Mouse (Mus musculus): ENCODE data around the gene Tmem171.

Gene Tmem171

GRCm38 (mm10) chr13:98693316-98693715 is 1.3 kb downstream of the Tmem171 start:
- CTCF ChIA-PET = no interaction called here

- CTCF ChIA-PET = no interaction called here
Observed at GRCm38 (mm10) chr13:98691956-98692515, 2.6 kb downstream of the Tmem171 start.

GRCm38 (mm10) chr13:98690886-98691285 is 3.7 kb downstream of the Tmem171 start:
- CTCF ChIA-PET = no interaction called here

GRCm38 (mm10) chr13:98689605-98690290 is 4.9 kb downstream of the Tmem171 start:
- CTCF ChIA-PET = no interaction called here

- CTCF ChIA-PET = no interaction called here
Observed at GRCm38 (mm10) chr13:98687931-98688330, 6.7 kb downstream of the Tmem171 start.

GRCm38 (mm10) chr13:98684144-98684900 is 10.3 kb downstream of the Tmem171 start:
- CTCF ChIA-PET = no interaction called here

GRCm38 (mm10) chr13:98683412-98683811 is 11.2 kb downstream of the Tmem171 start:
- CTCF ChIA-PET = no interaction called here

- CTCF ChIA-PET = no interaction called here
Observed at GRCm38 (mm10) chr13:98680470-98681060, 14.1 kb downstream of the Tmem171 start.

GRCm38 (mm10) chr13:98679631-98680041 is 15.0 kb downstream of the Tmem171 start:
- CTCF ChIA-PET = no interaction called here

- CTCF ChIA-PET = no interaction called here
Observed at GRCm38 (mm10) chr13:98679230-98679629, 15.4 kb downstream of the Tmem171 start.

GRCm38 (mm10) chr13:98673922-98674321 is 20.7 kb downstream of the Tmem171 start:
- CTCF ChIA-PET = no interaction called here

GRCm38 (mm10) chr13:98669296-98669695 is 25.3 kb downstream of the Tmem171 start:
- CTCF ChIA-PET = no interaction called here

GRCm38 (mm10) chr13:98667316-98667715 is 27.3 kb downstream of the Tmem171 start:
- CTCF ChIA-PET = interaction anchor here (0.6 kb wide), 1 partner anchor 307 kb away, joined by 4 read pairs; no protein-coding TSS in a partner anchor

- CTCF ChIA-PET = no interaction called here
Observed at GRCm38 (mm10) chr13:98665240-98665639, 29.4 kb downstream of the Tmem171 start.

- CTCF ChIA-PET = no interaction called here
Observed at GRCm38 (mm10) chr13:98662173-98662675, 32.4 kb downstream of the Tmem171 start.

- CTCF ChIA-PET = no interaction called here
Observed at GRCm38 (mm10) chr13:98656034-98656471, 38.6 kb downstream of the Tmem171 start.

GRCm38 (mm10) chr13:98655346-98655745 is 39.3 kb downstream of the Tmem171 start:
- CTCF ChIA-PET = no interaction called here

GRCm38 (mm10) chr13:98654129-98654939 is 40.3 kb downstream of the Tmem171 start:
- CTCF ChIA-PET = no interaction called here

- CTCF ChIA-PET = no interaction called here
Observed at GRCm38 (mm10) chr13:98652194-98652593, 42.4 kb downstream of the Tmem171 start.

GRCm38 (mm10) chr13:98651228-98651977 is 43.2 kb downstream of the Tmem171 start:
- CTCF ChIA-PET = no interaction called here
